Mouse (Mus musculus): ENCODE data around the gene Actl7b. TPM values are rescaled to one million over a fixed set of nuclear protein-coding genes. Genes with fewer than 3 reads are reported as not detected.

Actl7b gene
- polyA plus RNA-seq, 1 experiment from 2014 or later, result not detected

GRCm38 (mm10) chr4:56743363-56744195 is 2.3 kb upstream of the Actl7b start, which contains the start of gene Actl7a:
Gene Actl7a (plus strand): TSS chr4:56743413.
- H3K27ac ChIP-seq (ENCODE audit: low read depth, low read length), result no peak within 1 kb of the TSS
- no peak for ATAC-seq (replicated peaks; ENCODE audit: insufficient number of reproducible peaks, low FRiP score, low TSS enrichment)
- WGBS (ENCODE audit: insufficient replicate concordance), result 94% methylated on average over 21 of the region's 21 CpGs
- H3K27me3 ChIP-seq (ENCODE audit: control insufficient read depth, insufficient read depth, low read length), result no peaks in the 10 kb centered on the region
- no peak within 1 kb of the TSS for H3K4me2 ChIP-seq
- no peaks in the 10 kb centered on the region for H3K4me1 ChIP-seq (ENCODE audit: control insufficient read depth, insufficient read depth, low read length)
- no peak within 1 kb of the TSS for H3K9ac ChIP-seq (ENCODE audit: low read depth, low read length)
- no peaks in the 10 kb centered on the region for H3K9me3 ChIP-seq (replicated peaks; ENCODE audit: control insufficient read depth, low read length)
- H3K36me3 ChIP-seq (ENCODE audit: control insufficient read depth, insufficient read depth, low read length), result peaks cover 9% of the 10 kb centered on the region
- H3K4me3 ChIP-seq (ENCODE audit: low read depth, low read length), result no peak within 1 kb of the TSS

- no peaks in the 10 kb centered on the region for H3K9me3 ChIP-seq (replicated peaks; ENCODE audit: control insufficient read depth, low read length)
- H3K4me1 ChIP-seq (ENCODE audit: control insufficient read depth, insufficient read depth, low read length), result no peaks in the 10 kb centered on the region
- peaks cover 7% of the 10 kb centered on the region for H3K36me3 ChIP-seq (ENCODE audit: control insufficient read depth, insufficient read depth, low read length)
- no peak overlapping the region for H3K27ac ChIP-seq (ENCODE audit: low read depth, low read length)
- no peak overlapping the region for H3K4me3 ChIP-seq (ENCODE audit: low read depth, low read length)
- H3K9ac ChIP-seq (ENCODE audit: low read depth, low read length), result no peak overlapping the region
- WGBS (ENCODE audit: insufficient replicate concordance), result 87% methylated on average over 4 of the region's 4 CpGs
- no peaks in the 10 kb centered on the region for H3K27me3 ChIP-seq (ENCODE audit: control insufficient read depth, insufficient read depth, low read length)
- no peak overlapping the region for H3K4me2 ChIP-seq
- ATAC-seq (replicated peaks; ENCODE audit: insufficient number of reproducible peaks, low FRiP score, low TSS enrichment), result no peak
Measured at GRCm38 (mm10) chr4:56742698-56743097, 1.5 kb upstream of the Actl7b start.

GRCm38 (mm10) chr4:56740611-56741010 is 632 bp downstream of the Actl7b start:
- no peak overlapping the region for H3K9ac ChIP-seq (ENCODE audit: low read depth, low read length)
- no peak for ATAC-seq (replicated peaks; ENCODE audit: insufficient number of reproducible peaks, low FRiP score, low TSS enrichment)
- no peak overlapping the region for H3K4me3 ChIP-seq (ENCODE audit: low read depth, low read length)
- no peaks in the 10 kb centered on the region for H3K9me3 ChIP-seq (replicated peaks; ENCODE audit: control insufficient read depth, low read length)
- no peak overlapping the region for H3K4me2 ChIP-seq
- no peaks in the 10 kb centered on the region for H3K36me3 ChIP-seq (ENCODE audit: control insufficient read depth, insufficient read depth, low read length)
- no peaks in the 10 kb centered on the region for H3K4me1 ChIP-seq (ENCODE audit: control insufficient read depth, insufficient read depth, low read length)
- no peak overlapping the region for H3K27ac ChIP-seq (ENCODE audit: low read depth, low read length)
- 93% methylated on average over 20 of the region's 20 CpGs for WGBS (ENCODE audit: insufficient replicate concordance)
- H3K27me3 ChIP-seq (ENCODE audit: control insufficient read depth, insufficient read depth, low read length), result no peaks in the 10 kb centered on the region

GRCm38 (mm10) chr4:56740020-56740485 is 1.2 kb downstream of the Actl7b start, which contains the start of gene Gm26657:
Gene Gm26657 (plus strand): TSS chr4:56740070.
- no peaks in the 10 kb centered on the region for H3K4me1 ChIP-seq (ENCODE audit: control insufficient read depth, insufficient read depth, low read length)
- no peak for ATAC-seq (replicated peaks; ENCODE audit: insufficient number of reproducible peaks, low FRiP score, low TSS enrichment)
- H3K9me3 ChIP-seq (replicated peaks; ENCODE audit: control insufficient read depth, low read length), result no peaks in the 10 kb centered on the region
- no peak within 1 kb of the TSS for H3K4me2 ChIP-seq
- WGBS (ENCODE audit: insufficient replicate concordance), result 85% methylated on average over 18 of the region's 18 CpGs
- H3K36me3 ChIP-seq (ENCODE audit: control insufficient read depth, insufficient read depth, low read length), result no peaks in the 10 kb centered on the region
- H3K27ac ChIP-seq (ENCODE audit: low read depth, low read length), result no peak within 1 kb of the TSS
- H3K4me3 ChIP-seq (ENCODE audit: low read depth, low read length), result no peak within 1 kb of the TSS
- H3K27me3 ChIP-seq (ENCODE audit: control insufficient read depth, insufficient read depth, low read length), result no peaks in the 10 kb centered on the region
- no peak within 1 kb of the TSS for H3K9ac ChIP-seq (ENCODE audit: low read depth, low read length)

- WGBS (ENCODE audit: insufficient replicate concordance), result 52% methylated on average over 8 of the region's 8 CpGs
- Histone ChIP-seq H3K4me2 (no peak overlapping the region), H3K27ac (ENCODE audit: low read depth, low read length) (no peak overlapping the region), H3K36me3 (ENCODE audit: control insufficient read depth, insufficient read depth, low read length) (no peaks in the 10 kb centered on the region), H3K9ac (ENCODE audit: low read depth, low read length) (no peak overlapping the region), H3K27me3 (ENCODE audit: control insufficient read depth, insufficient read depth, low read length) (no peaks in the 10 kb centered on the region), H3K4me1 (ENCODE audit: control insufficient read depth, insufficient read depth, low read length) (0 out of 2 replicates have a peak, but pooled peaks cover 2% of the 10 kb centered on the region), H3K9me3 (replicated peaks; ENCODE audit: control insufficient read depth, low read length) (0 out of 2 replicates have a peak, but pooled peaks cover 3% of the 10 kb centered on the region), H3K4me3 (ENCODE audit: low read depth, low read length) (no peak overlapping the region)
- no peak for ATAC-seq (replicated peaks; ENCODE audit: insufficient number of reproducible peaks, low FRiP score, low TSS enrichment)
Measured at GRCm38 (mm10) chr4:56725839-56726238, 15.4 kb downstream of the Actl7b start.

- no peaks in the 10 kb centered on the region for H3K36me3 ChIP-seq (ENCODE audit: control insufficient read depth, insufficient read depth, low read length)
- peaks cover 12% of the 10 kb centered on the region; the same call in 1 of the 2 replicates for H3K4me1 ChIP-seq (ENCODE audit: control insufficient read depth, insufficient read depth, low read length)
- ATAC-seq (replicated peaks; ENCODE audit: insufficient number of reproducible peaks, low FRiP score, low TSS enrichment), result no peak
- no peak overlapping the region for H3K4me2 ChIP-seq
- 87% methylated on average over 6 of the region's 6 CpGs for WGBS (ENCODE audit: insufficient replicate concordance)
- no peaks in the 10 kb centered on the region for H3K27me3 ChIP-seq (ENCODE audit: control insufficient read depth, insufficient read depth, low read length)
- H3K9me3 ChIP-seq (replicated peaks; ENCODE audit: control insufficient read depth, low read length), result 0 out of 2 replicates have a peak, but pooled peaks cover 3% of the 10 kb centered on the region
- no peak overlapping the region for H3K9ac ChIP-seq (ENCODE audit: low read depth, low read length)
- no peak overlapping the region for H3K27ac ChIP-seq (ENCODE audit: low read depth, low read length)
- H3K4me3 ChIP-seq (ENCODE audit: low read depth, low read length), result no peak overlapping the region
Measured at GRCm38 (mm10) chr4:56723237-56723636, 18.0 kb downstream of the Actl7b start.

- Histone ChIP-seq H3K4me3 (ENCODE audit: low read depth, low read length) (no peak overlapping the region), H3K4me1 (ENCODE audit: control insufficient read depth, insufficient read depth, low read length) (peaks cover 12% of the 10 kb centered on the region; the same call in 1 of the 2 replicates), H3K4me2 (no peak overlapping the region), H3K9ac (ENCODE audit: low read depth, low read length) (no peak overlapping the region), H3K27me3 (ENCODE audit: control insufficient read depth, insufficient read depth, low read length) (no peaks in the 10 kb centered on the region), H3K36me3 (ENCODE audit: control insufficient read depth, insufficient read depth, low read length) (no peaks in the 10 kb centered on the region), H3K27ac (ENCODE audit: low read depth, low read length) (no peak overlapping the region), H3K9me3 (replicated peaks; ENCODE audit: control insufficient read depth, low read length) (0 out of 2 replicates have a peak, but pooled peaks cover 2% of the 10 kb centered on the region)
- ATAC-seq (replicated peaks; ENCODE audit: insufficient number of reproducible peaks, low FRiP score, low TSS enrichment), result no peak
- 66% methylated on average over 6 of the region's 6 CpGs for WGBS (ENCODE audit: insufficient replicate concordance)
Measured at GRCm38 (mm10) chr4:56722346-56722745, 18.9 kb downstream of the Actl7b start.

- ATAC-seq (replicated peaks; ENCODE audit: insufficient number of reproducible peaks, low FRiP score, low TSS enrichment), result no peak
- H3K9ac ChIP-seq (ENCODE audit: low read depth, low read length), result no peak overlapping the region
- no peaks in the 10 kb centered on the region for H3K27me3 ChIP-seq (ENCODE audit: control insufficient read depth, insufficient read depth, low read length)
- no peak overlapping the region for H3K4me3 ChIP-seq (ENCODE audit: low read depth, low read length)
- H3K4me2 ChIP-seq, result no peak overlapping the region
- no peak overlapping the region for H3K27ac ChIP-seq (ENCODE audit: low read depth, low read length)
- no peaks in the 10 kb centered on the region for H3K9me3 ChIP-seq (replicated peaks; ENCODE audit: control insufficient read depth, low read length)
- 27% methylated on average over 3 of the region's 3 CpGs for whole genome bisulfite sequencing (ENCODE audit: insufficient replicate concordance)
- H3K4me1 ChIP-seq (ENCODE audit: control insufficient read depth, insufficient read depth, low read length), result peaks cover 12% of the 10 kb centered on the region; the same call in 1 of the 2 replicates
- no peaks in the 10 kb centered on the region for H3K36me3 ChIP-seq (ENCODE audit: control insufficient read depth, insufficient read depth, low read length)
Measured at GRCm38 (mm10) chr4:56721469-56721868, 19.8 kb downstream of the Actl7b start.
